Mouse (Mus musculus) intestine, postnatal 0 days (tissue): ENCODE data around the gene Rps24. TPM values are rescaled to one million over a fixed set of nuclear protein-coding genes. Genes with fewer than 3 reads are reported as not detected.

Source experiments
- ATAC-seq: fragments of 200-750 bp; cut with Nextera tagmentation; 2 replicates; pipeline ENCODE4 v1.8.0; 2017; ENCODE audit warnings: mild to moderate bottlenecking, moderate TSS enrichment, moderate library complexity
- H3K27ac ChIP-seq: fragments of 300-500 bp; sonication (generic); 2 replicates; pipeline ENCODE4 v1.5.1; 2014; ENCODE audit warnings: mild to moderate bottlenecking, low read depth, low read length, moderate library complexity
- H3K27me3 ChIP-seq: fragments of 300-500 bp; sonication (generic); replicated peaks from 2 replicates; pipeline ENCODE4 v1.6.1; 2014; ENCODE audit warnings: low read length, mixed read lengths; ENCODE audit not compliant: control insufficient read depth, insufficient read depth
- H3K36me3 ChIP-seq: fragments of 300-500 bp; sonication (generic); 2 replicates; pipeline ENCODE4 v1.6.1; 2014; ENCODE audit warnings: mild to moderate bottlenecking, moderate library complexity; ENCODE audit not compliant: control insufficient read depth, insufficient read depth
- H3K4me1 ChIP-seq: fragments of 300-500 bp; sonication (generic); replicated peaks from 2 replicates; pipeline ENCODE4 v1.6.1; 2014; ENCODE audit warnings: antibody characterized with exemption, low read length, mixed read lengths; ENCODE audit not compliant: control insufficient read depth, insufficient read depth
- H3K4me2 ChIP-seq: fragments of 300-500 bp; sonication (generic); replicated peaks from 2 replicates; pipeline ENCODE4 v1.6.1; 2014; ENCODE audit warnings: low read depth, mild to moderate bottlenecking, moderate library complexity
- H3K4me3 ChIP-seq: fragments of 300-500 bp; sonication (generic); 2 replicates; pipeline ENCODE4 v1.5.1; 2014; ENCODE audit warnings: low read depth, low read length
- H3K9ac ChIP-seq: fragments of 300-500 bp; sonication (generic); 2 replicates; pipeline ENCODE4 v1.6.1; 2014; ENCODE audit warnings: mild to moderate bottlenecking, low read depth, low read length
- H3K9me3 ChIP-seq: fragments of 300-500 bp; sonication (generic); 2 replicates; pipeline ENCODE4 v1.6.1; 2016; ENCODE audit warnings: mixed run types; ENCODE audit not compliant: control insufficient read depth
- CTCF ChIP-seq: sonication (generic); IDR thresholded peaks from 2 replicates; pipeline ENCODE4 v1.5.1; 2016; ENCODE audit warnings: low read depth, mild to moderate bottlenecking, control low read depth, antibody characterized with exemption, moderate library complexity
- WGBS: fragments of 180-500 bp; shearing (Covaris S2); extraction: QIAGEN DNeasy Blood & Tissue Kit; methylation state at CpG from one replicate; pipeline ENCODE4 v1.1.7; 2014; 5-methylcytosine and 5-hydroxymethylcytosine counted together
- polyA plus RNA-seq: library from polyadenylated mRNA; unstranded; fragments of >200 nt; fragmentation: Nextera tagmentation; extraction: Ambion mirVana; gene quantifications from 2 replicates; pipeline ENCODE4 v1.2.1, GENCODE M21; 2015

Gene Rps24
- polyA plus RNA-seq, 1 experiment from 2014 or later: 766 TPM

DNA sequence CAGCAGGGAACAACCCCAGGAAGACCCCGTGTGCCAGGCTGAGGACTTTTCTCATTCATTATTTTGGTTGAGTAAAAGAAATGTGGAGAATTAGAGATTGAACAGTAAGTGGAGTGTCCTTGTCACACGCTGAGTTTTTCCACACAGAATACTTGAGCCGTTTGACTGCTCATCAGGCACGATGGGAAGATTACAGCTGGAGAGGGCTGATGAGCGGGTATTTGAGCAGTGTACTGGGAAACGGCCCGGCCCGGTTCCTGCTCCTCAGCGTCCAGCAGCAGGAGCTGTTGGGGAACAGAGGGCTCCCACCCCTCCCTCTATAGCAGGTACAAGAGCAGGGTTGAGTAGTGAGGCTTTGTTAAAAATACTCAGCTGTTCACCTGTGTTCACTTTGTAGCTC is 12.6 kb downstream of the Rps24 start:
- WGBS: 29% methylated on average over 9 of the region's 9 CpGs
- ATAC-seq: no peak
- no peak overlapping the region for H3K4me2 ChIP-seq
- no peaks in the 10 kb centered on the region for H3K4me1 ChIP-seq
- H3K27me3 ChIP-seq: no peaks in the 10 kb centered on the region
- H3K4me3 ChIP-seq: no peak overlapping the region
- TF ChIP-seq CTCF: no peak
- no peak overlapping the region for H3K27ac ChIP-seq
- peaks cover 50% of the 10 kb centered on the region for H3K36me3 ChIP-seq
- H3K9me3 ChIP-seq: peaks cover 4% of the 10 kb centered on the region; the same call in 1 of the 2 replicates
- H3K9ac ChIP-seq: no peak overlapping the region

DNA sequence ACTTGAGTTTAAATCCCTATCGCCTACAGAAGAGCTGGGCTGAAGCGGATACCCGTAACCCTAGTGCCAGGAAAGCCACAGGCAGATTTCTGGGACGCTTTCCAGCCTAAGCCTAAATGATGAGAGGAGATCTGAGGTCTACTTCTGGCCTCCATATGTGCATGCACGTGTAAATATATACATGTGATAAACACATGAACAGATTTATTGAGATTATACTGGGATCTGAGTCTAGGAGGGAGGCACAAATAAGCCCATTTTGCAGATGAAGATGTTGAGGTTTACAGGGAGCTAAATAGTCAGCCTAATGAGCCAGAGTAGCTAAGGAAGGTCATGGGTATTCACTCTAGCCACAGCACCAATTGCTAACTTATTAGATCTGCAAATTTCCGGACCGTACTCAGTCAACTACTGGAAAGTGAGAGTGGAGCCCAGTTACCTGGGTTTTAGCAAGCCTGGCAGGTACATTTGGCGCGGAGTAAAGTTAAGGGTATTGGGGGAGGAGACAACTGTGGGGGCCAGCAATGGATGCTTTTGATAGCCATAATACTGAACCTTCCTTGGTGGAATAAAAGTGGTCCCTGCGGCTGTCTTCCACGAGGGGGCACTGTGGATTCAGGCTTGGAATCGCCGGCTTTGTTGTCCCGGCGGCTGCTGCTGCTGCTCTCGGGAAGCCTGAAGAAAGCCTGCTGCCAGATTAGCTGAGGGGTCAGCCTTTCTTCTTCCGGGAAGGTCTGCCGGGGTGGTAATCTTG is 13.3 kb downstream of the Rps24 start:
- TF ChIP-seq CTCF: peak; percentile 94
- ATAC-seq: peak; percentile 50
- Histone ChIP-seq H3K4me2 (peak overlapping the region; percentile 18; the same call in 1 of the 2 replicates), H3K4me3 (no peak overlapping the region), H3K9ac (no peak overlapping the region), H3K9me3 (peaks cover 4% of the 10 kb centered on the region; the same call in 1 of the 2 replicates), H3K36me3 (peaks cover 44% of the 10 kb centered on the region), H3K27me3 (no peaks in the 10 kb centered on the region), H3K27ac (no peak overlapping the region), H3K4me1 (no peaks in the 10 kb centered on the region)
- 19% methylated on average over 18 of the region's 18 CpGs for WGBS

DNA sequence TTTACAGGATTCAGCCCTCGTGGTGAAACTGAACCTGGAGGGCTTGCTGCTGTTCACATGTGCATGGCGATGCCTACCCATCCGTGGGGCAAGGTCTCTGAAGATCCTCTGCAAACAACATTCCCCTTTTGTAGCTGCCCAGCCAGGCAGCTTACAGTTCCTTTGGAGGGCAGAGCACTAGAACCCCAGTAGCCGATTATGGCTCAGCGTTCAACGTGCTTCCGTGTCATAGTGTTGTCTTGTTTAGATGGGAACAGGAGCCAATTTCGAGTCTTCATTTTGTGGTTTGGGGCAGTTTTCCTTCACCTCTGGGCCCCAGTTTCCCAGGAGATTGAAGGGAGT is 13.9 kb downstream of the Rps24 start:
- WGBS: 17% methylated on average over 8 of the region's 8 CpGs
- Histone ChIP-seq H3K4me1 (no peaks in the 10 kb centered on the region), H3K9ac (no peak overlapping the region), H3K36me3 (peaks cover 40% of the 10 kb centered on the region), H3K4me2 (peak overlapping the region; percentile 18; the same call in 1 of the 2 replicates), H3K9me3 (peaks cover 4% of the 10 kb centered on the region; the same call in 1 of the 2 replicates), H3K27ac (no peak overlapping the region; the same call in 1 of the 2 replicates), H3K4me3 (no peak overlapping the region), H3K27me3 (no peaks in the 10 kb centered on the region)
- no peak for TF ChIP-seq CTCF
- peak; percentile 14; the same call in 1 of the 2 replicates for ATAC-seq

DNA sequence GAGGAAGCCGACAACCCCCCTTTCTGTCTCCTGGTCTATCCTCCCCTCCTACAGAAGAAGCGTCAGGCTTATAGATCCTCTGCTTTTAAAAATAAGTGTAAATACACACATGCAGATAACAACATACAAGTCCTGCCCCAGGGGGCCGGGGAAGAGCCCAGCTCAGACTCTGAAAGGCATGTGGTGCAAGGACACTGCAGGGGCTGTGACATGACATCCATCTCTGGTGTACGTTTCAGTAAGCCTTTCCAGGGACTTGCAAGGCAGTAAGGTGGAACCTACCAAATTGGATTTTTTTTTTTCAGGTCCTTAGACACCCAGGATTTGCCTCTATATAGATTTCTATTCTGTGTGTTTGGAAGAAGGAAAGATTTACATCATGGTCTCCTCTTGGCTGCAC is 14.3 kb downstream of the Rps24 start:
- H3K9ac ChIP-seq: no peak overlapping the region
- H3K36me3 ChIP-seq: peaks cover 35% of the 10 kb centered on the region
- no peak overlapping the region for H3K4me3 ChIP-seq
- H3K9me3 ChIP-seq: peaks cover 4% of the 10 kb centered on the region; the same call in 1 of the 2 replicates
- no peak overlapping the region; the same call in 1 of the 2 replicates for H3K27ac ChIP-seq
- ATAC-seq: no peak
- no peak for TF ChIP-seq CTCF
- no peaks in the 10 kb centered on the region for H3K4me1 ChIP-seq
- WGBS: 55% methylated on average over 4 of the region's 4 CpGs
- no peak overlapping the region for H3K4me2 ChIP-seq
- no peaks in the 10 kb centered on the region for H3K27me3 ChIP-seq

DNA sequence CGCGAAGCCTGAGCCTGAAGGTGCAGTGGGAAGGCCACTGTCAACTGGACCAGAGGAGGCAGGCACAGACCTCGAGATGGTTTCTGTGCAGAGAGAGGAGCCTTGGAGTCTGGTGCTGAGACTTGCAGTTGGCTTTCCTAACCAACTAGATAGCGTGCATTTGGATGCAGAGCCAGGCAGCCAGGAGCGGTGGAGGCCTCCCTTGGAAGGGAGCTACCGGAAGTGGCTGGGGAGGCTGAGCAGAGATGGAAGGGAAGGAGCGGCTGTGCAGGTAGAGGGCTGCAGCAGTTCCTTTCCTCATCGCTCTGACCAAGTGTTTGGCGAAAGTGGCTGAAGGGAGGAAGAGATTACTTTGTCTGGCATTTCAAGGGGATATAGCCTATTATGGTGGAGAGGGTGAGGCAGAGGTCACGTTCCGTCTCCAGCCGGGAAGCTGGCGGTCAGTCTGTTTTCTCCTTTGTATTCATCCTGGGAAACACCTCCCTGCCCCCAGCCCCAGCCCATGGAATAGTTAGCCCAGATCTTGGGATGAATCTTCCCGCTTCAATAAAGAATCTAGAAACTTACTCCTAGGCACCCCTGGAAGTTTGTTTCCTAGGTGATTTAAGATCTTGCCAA is 20.6 kb downstream of the Rps24 start:
- no peak overlapping the region for H3K27ac ChIP-seq
- no peak overlapping the region for H3K9ac ChIP-seq
- TF ChIP-seq CTCF: no peak
- 40% methylated on average over 14 of the region's 14 CpGs for WGBS
- H3K4me3 ChIP-seq: no peak overlapping the region
- H3K4me1 ChIP-seq: no peaks in the 10 kb centered on the region; the same call in 1 of the 2 replicates
- H3K36me3 ChIP-seq: no peaks in the 10 kb centered on the region
- 0 out of 2 replicates have a peak overlapping the region, but pooled peaks have one; percentile 13 for H3K4me2 ChIP-seq
- H3K27me3 ChIP-seq: no peaks in the 10 kb centered on the region
- peaks cover 7% of the 10 kb centered on the region for H3K9me3 ChIP-seq
- ATAC-seq: no peak

DNA sequence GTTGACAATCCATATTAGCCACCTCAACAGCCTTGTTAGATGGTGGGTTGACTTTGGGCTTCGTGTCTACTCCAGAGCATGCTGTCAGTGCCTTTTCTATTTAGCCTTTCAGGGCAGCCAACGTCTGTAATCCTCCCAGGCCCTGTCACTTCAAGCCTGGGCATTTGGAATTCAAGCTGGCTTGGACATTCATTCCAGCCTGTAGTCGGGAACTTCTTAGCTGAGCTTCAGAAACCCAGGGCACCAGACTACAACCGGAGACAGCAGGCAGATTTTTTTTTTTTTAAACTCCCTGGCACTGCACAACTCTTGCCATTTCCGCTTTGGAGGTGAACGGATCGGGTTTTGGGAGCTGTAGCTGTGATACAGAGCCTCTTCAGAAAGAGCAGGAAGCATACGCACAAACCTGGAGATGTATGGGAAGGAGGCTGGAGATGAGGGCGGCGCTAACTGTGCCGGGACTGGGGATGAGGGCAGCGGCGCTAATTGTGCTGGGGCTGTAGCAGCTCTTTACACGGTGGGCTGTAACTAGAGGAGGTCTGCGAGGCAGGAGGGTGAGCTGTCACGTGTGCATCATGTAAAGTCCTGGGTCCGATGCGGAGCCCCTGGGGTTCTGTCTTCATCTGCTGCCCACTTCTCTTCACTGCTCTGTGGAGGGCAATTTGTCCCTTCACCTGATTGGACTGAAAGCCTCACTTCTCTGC is 21.3 kb downstream of the Rps24 start:
- Histone ChIP-seq H3K9me3 (peaks cover 7% of the 10 kb centered on the region), H3K27ac (no peak overlapping the region), H3K4me1 (no peaks in the 10 kb centered on the region; the same call in 1 of the 2 replicates), H3K27me3 (no peaks in the 10 kb centered on the region), H3K9ac (no peak overlapping the region), H3K4me3 (no peak overlapping the region), H3K4me2 (peak overlapping the region; percentile 30; the same call in 1 of the 2 replicates), H3K36me3 (no peaks in the 10 kb centered on the region)
- TF ChIP-seq CTCF: no peak
- WGBS: 21% methylated on average over 18 of the region's 18 CpGs
- ATAC-seq: no peak
